Mouse (Mus musculus) c-Kit-positive CD71-negative TER-119-negative erythroid progenitor cells, embryonic 14.5 days (primary cell): ENCODE data around the gene Zmiz1.
A peak's percentile ranks its signal among the peaks of the same experiment; 100 is the strongest.

Experiments used
- DNase-seq: peaks from one replicate; pipeline ENCODE4 v3.0.0-alpha.2; 2013; ENCODE audit warnings: low read depth

Zmiz1 gene

DNA sequence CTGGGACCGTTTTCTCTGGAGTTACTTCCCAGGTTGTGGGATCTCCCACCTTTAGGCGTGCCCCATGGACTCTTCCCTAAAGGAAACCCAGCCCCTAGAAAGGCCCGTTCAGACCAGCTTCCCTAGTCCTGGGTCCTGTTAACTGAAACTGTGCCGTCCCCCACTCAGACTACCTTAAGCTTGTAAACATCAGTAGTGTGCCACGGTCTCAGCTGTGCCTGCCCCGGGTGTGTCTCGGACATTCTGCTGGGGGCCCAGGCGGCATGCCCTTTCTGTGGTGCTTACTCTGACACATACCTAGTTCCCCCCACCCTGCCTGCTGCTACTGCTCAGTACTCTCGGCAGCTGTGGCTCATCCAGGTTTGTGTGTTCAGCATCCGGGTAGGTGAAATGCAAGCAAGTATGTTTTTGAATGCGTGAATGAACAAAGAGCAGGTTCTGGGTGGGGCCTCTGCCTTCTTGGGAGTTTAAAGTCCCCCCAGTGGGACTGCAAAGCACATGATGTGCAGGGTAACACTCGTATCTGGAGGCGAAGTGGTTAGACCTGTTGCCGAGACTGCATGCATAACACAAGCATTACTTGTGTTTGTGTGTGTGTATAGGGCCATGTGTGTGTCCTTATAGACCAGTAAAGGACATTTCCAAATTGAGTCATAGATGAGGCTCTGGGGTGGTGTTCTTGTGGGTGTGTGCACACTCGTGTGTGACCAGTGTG, 157.2 kb downstream of the Zmiz1 start:
- DNase-seq, result no peak

DNA sequence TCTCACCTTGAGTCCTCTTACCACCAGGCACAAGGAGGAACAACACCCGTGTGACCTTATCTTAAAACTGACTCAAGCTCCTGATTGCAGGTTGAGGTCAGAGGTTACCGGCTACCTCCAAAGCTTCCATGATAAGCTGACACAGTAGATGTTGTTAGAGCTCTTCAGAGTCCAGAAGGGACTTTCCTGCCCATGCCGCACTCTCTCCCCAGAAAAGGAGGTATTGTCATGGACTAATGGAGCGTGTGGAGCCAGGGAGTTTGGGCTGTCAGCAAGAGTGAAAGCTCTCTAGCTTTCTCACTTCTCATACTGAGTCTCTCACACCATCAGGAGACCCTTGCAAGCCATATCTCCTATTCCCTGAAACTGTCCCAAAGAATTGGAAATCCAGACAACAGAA, 158.3 kb downstream of the Zmiz1 start:
- no peak for DNase-seq

DNA sequence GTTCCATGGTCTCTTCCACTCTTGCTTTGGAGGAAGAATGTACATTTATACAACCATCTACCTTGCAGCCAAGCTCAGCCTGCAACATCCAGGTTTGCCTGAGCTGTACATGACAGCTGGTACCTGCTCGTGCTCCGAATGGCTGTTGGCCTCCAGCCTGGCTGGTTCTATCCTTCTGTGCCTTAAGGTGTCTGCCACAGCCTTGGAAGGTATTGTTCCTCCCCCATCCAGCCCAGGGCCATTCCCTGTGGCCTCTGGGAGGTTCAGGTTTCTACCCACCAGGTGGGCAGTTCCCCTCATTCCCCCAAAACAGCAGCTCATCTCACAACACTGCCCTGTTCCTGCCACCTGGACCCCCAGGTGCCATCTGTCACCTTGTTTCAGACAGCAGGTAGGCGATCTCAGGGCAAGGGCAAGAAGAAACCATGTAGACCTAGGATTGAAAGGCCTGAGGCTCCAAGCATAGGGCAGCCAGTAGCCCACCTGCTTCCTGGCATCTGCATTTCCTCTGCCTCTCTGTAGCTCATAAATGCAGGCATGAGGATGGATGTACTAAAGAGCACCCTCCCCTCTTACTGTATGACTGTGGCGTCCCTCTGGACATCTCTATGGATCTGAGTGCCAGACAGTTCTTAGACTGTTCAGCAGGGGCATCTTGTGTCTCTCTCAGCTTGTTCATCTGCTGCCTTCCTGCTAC, 160.2 kb downstream of the Zmiz1 start:
- no peak for DNase-seq

DNA sequence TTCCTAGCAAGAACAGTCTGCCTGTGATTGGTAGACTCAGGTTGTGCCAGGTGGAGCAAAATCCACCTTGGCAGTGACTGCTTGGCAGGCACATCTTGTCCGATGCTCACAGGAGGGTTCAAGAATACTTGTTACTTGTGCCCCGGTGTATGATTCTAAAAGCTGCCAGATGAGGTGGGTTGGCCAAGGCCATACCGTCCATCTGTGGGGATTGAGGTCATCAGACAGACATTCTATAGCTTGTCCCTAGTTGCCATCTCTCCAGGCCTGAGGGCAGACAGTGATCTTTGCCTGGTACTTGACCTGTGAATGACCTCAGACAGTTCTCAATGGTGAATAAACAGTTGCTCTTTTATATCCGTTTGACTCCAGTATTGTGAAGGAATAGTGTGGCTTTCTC, 161.8 kb downstream of the Zmiz1 start:
- DNase-seq, result no peak

GRCm38 (mm10) chr14:25623698-25624097, 164.7 kb downstream of the Zmiz1 start:
- no peak for DNase-seq

DNA sequence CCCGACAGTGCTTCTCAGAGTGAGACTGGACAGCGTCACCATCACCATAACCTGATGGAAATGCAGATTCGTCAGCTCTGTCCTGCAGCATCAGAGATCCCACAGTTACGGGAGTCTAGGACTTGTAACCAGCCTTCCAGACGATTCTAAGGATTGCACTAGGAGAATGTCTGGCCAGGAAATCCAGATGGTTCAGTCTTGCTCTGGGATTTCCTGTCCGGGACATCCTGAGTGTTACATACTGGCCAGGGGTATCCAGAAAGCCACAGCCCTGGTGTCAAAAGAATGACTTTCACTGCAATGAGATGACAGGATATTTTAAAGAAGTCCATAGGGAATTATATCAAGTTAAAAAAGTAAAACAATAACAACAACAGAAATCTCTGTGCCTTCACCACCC, 165.7 kb downstream of the Zmiz1 start:
- no peak for DNase-seq

DNA sequence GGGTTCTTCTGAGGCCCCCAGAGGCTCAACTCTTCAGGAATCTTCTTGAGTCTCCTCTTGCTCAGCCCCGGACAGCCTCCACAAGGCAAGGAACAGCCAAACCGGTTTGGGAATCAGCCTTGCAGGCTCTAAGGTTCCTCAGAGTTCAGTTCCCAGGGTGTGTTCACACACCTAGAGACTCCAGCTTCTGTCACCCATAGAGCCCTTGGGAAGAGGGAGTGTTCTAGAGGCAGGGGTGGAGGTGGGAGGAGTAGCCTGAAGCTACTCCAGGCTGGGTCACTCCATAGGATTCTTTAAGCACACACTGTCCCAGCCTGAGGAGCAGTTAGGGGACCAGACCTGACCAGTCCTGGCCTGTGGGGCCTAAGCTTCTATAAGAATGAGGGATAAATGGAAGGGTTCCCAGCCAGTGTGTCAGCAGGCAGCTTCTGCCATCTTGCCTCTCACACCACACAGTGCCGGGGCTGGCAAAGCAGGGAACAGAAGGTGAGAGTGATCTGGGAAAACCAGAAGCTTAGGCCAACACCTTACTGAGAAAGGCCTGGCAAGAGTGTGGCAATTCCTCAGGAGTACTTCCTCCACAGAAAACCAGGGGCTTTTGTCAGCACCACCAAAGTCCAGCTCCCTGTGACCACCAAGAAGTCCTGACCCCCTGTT, 168.7 kb downstream of the Zmiz1 start:
- DNase-seq, result no peak

GRCm38 (mm10) chr14:25628448-25629099, 169.6 kb downstream of the Zmiz1 start:
- DNase-seq, result no peak

DNA sequence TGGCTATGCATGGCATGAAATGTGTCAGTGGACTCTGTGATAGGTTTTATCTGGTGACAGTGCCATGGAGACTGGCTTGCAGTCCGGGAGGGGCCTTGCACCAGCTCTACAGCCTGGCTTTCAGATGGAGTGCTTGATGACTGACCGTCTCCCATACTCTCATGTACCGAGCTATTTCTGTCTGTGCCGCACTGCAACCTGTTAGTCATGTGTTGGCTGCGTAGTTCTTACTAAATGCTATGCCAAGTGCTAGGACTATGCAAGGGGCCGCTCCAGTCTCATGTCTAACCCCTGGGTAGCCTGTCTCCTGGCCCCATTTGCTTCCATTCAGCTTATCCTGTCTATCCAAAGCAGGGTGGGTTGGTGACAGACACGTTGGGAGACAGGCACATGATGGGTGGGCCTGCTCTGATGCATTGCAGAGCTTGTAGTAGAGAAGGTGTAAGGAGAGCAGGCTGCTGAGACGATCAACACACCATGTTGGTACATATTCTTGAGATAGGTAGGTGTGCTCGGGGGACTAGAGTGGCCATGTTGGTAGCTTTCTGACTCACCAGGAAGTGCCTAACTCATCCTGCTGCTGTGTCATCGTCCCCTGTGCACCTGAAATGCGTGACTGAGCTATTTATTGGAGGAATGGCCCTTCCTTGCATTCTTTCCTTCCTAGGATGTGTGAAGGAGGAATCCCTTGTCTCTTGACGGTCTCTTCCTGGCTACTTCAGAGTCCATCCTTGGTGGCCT, 171.1 kb downstream of the Zmiz1 start:
- no peak for DNase-seq

- no peak for DNase-seq
Observed at GRCm38 (mm10) chr14:25630647-25631409, 171.8 kb downstream of the Zmiz1 start.

GRCm38 (mm10) chr14:25631481-25631880, 172.5 kb downstream of the Zmiz1 start:
- DNase-seq, result no peak

DNA sequence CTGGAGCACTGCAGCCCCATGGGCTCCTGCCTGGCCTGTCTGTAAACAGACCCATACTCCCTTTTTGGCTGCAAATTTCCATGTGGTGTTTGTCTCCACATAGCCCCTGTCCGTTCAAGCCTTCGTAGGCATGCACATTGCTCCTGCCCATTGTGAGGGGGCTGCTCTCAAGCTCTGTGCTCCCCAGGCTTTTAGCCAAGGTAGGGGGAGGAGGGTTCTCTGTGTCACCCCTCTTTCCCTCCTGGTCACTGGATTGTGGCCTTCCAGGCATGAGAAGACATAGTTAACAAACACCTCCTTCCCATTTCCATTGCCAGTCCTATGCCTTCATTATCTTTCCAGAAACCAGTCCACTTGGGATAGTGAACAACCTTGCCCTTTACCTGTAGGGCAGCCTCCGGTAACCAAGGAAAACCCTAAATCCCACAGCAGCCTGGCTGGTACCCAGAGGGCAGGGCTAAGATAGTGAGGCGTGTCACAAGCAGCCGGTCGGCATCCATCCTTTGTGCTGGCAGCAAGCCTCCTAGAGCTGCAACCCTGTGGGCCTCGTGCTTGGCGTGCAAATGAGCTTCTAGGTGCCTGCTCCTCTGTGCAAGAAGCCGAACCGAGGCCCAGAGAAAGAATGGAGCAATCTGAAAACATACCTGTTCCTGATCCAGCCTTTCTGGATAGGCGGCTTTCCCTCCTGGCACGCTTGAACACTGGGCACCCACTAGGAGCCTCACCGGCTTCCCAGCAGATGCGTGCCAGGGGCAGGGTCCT, 174.7 kb downstream of the Zmiz1 start:
- DNase-seq, result no peak

- no peak for DNase-seq
Observed at GRCm38 (mm10) chr14:25634328-25634727, 175.3 kb downstream of the Zmiz1 start.

- no peak for DNase-seq
Observed at GRCm38 (mm10) chr14:25635746-25636145, 176.8 kb downstream of the Zmiz1 start.

- DNase-seq, result no peak
Observed at GRCm38 (mm10) chr14:25636297-25636696, 177.3 kb downstream of the Zmiz1 start.

DNA sequence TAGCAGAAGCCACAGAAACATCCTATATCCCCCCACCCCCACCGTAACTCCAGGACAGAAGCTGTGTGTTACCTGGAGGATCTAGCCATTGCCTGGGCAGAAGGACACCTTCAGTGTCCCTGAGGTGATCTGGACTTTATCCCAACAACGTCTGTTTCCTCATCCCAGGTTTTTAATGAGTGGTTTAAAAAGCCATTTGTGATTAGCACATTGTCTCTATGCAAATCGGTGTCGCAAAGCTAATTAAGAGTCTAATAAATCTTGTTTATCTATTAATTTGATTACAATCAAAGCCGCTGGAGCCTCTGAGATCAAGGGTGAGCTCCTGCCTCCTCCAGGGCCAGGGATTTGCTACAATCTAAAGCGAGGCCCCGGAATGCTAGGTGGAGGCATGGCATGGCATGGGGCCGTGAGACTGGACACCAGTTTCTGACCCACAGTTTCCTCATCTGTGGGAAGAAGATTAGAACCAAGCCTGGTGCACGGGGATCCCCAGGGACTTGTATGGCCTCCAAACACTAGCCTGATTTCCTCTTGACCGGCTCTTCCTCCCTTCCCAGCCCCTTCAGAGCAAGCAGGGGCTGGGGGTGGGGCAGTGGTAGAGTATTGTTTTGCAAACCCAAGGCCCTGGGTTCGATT, 180.3 kb downstream of the Zmiz1 start:
- no peak for DNase-seq

DNA sequence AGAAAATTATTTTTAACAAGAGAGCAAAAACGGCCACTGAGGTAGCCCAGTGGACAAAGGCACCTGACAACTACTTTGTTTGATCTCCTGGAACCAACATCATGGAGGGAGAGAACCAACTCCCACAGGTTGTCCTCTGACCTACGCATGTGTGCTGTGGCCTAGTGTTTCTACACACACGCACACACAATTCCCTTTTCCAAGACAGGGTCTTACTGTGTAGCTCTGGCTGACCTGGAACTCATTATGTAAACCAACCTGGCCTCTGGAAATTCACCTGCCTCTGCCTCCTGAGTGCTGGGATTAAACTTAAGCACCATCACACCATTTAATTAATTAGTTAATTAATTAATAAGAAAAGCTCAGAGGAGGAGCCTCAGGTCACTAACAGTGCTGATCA, 181.0 kb downstream of the Zmiz1 start:
- no peak for DNase-seq

DNA sequence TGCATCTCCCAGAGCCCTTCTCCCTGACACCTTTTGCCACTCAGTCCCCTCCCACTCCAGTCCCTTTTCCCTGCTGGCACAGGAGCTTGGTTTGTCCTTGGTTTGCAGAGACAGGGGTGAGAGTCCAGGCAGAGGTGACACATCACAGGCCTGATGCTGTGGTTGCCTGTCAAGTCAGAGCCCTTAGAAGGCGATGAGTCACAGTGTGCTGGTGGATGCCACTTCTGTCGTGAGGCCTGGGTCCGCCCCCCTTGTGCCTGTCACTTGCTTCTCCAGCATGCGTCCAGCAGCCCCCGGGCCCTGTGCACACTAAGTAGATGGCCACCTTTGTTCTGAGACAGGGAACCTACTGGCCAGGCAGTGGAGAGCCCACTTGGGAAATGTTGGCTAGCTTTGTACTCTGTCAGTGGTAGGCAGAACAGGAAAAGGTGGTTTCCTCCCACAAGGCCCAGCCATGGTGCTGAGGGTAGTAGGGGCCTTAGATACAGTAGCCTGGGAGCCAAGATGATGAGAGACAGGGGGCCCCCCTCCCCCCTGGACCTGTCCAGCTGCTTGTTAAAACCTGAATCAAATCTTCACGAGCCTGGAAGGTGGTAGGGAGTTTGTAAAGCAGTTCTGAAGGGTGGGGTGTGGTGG, 181.6 kb downstream of the Zmiz1 start:
- peak; percentile 62 for DNase-seq

- no peak for DNase-seq
Observed at GRCm38 (mm10) chr14:25641067-25641466, 182.1 kb downstream of the Zmiz1 start.

- DNase-seq, result no peak
Observed at GRCm38 (mm10) chr14:25645717-25646116, 186.7 kb downstream of the Zmiz1 start.
